Mouse (Mus musculus) ovary, postnatal 36 days (tissue): ENCODE data around the gene Msi2.

ENCODE experiments used
- DNase-seq: peaks from one replicate; pipeline ENCODE4 v3.0.0; 2022; ENCODE audit warnings: low spot score, mixed read lengths

The Msi2 gene

GRCm38 (mm10) chr11:88438659-88439058 lies 279.7 kb downstream of the Msi2 start:
- DNase-seq, result no peak

GRCm38 (mm10) chr11:88436596-88436995 lies 281.7 kb downstream of the Msi2 start:
- DNase-seq, result no peak

- no peak for DNase-seq
Observed at GRCm38 (mm10) chr11:88435543-88435942, 282.8 kb downstream of the Msi2 start.

- DNase-seq, result no peak
Observed at GRCm38 (mm10) chr11:88431363-88432269, 286.7 kb downstream of the Msi2 start.

- DNase-seq, result no peak
Observed at GRCm38 (mm10) chr11:88430292-88430691, 288.0 kb downstream of the Msi2 start.

GRCm38 (mm10) chr11:88429680-88430079 lies 288.6 kb downstream of the Msi2 start:
- DNase-seq, result no peak

- no peak for DNase-seq
Observed at GRCm38 (mm10) chr11:88425631-88426101, 292.6 kb downstream of the Msi2 start.

GRCm38 (mm10) chr11:88424034-88424767 lies 294.1 kb downstream of the Msi2 start:
- DNase-seq, result no peak

- DNase-seq, result no peak
Observed at GRCm38 (mm10) chr11:88421057-88421578, 297.2 kb downstream of the Msi2 start.

GRCm38 (mm10) chr11:88419657-88420366 lies 298.5 kb downstream of the Msi2 start:
- no peak for DNase-seq

GRCm38 (mm10) chr11:88419064-88419463 lies 299.2 kb downstream of the Msi2 start:
- no peak for DNase-seq

- no peak for DNase-seq
Observed at GRCm38 (mm10) chr11:88414157-88414870, 304.0 kb downstream of the Msi2 start.

GRCm38 (mm10) chr11:88412423-88413094 lies 305.8 kb downstream of the Msi2 start:
- DNase-seq, result peak; percentile 76

GRCm38 (mm10) chr11:88408305-88408704 lies 310.0 kb downstream of the Msi2 start:
- DNase-seq, result no peak

- DNase-seq, result no peak
Observed at GRCm38 (mm10) chr11:88406408-88406915, 311.9 kb downstream of the Msi2 start.

GRCm38 (mm10) chr11:88404816-88405613 lies 313.3 kb downstream of the Msi2 start:
- peak; percentile 53 for DNase-seq

GRCm38 (mm10) chr11:88404247-88404677 lies 314.1 kb downstream of the Msi2 start:
- DNase-seq, result no peak

- peak; percentile 65 for DNase-seq
Observed at GRCm38 (mm10) chr11:88402290-88402689, 316.0 kb downstream of the Msi2 start.

GRCm38 (mm10) chr11:88401333-88401732 lies 317.0 kb downstream of the Msi2 start:
- no peak for DNase-seq

GRCm38 (mm10) chr11:88400926-88401325 lies 317.4 kb downstream of the Msi2 start:
- no peak for DNase-seq
